Mouse (Mus musculus): ENCODE data around the gene Trmt112. TPM values are rescaled to one million over a fixed set of nuclear protein-coding genes. Genes with fewer than 3 reads are reported as not detected.
A peak's percentile ranks its signal among the peaks of the same experiment; 100 is the strongest.

Trmt112 gene
- total and polyA plus RNA-seq, 3 experiments: 32.0 to 67.9 (median 38.5) TPM

GRCm38 (mm10) chr19:6925307-6925573 is 15.7 kb downstream of the Trmt112 start, which contains the start of gene Catsperz:
Gene Catsperz, minus strand, starts transcription at chr19:6925380.
- no peak within 1 kb of the TSS for H3K27ac ChIP-seq
- 6% methylated on average over 9 of the region's 9 CpGs for WGBS

GRCm38 (mm10) chr19:6925611-6926329 is 16.3 kb downstream of the Trmt112 start:
- H3K4me3 ChIP-seq: no peak overlapping the region
- H3K4me1 ChIP-seq (ENCODE audit: control insufficient read depth, insufficient read depth, low read length): peaks cover 9% of the 10 kb centered on the region
- no peak overlapping the region for H3K27ac ChIP-seq
- intact Hi-C loops (cut with DNase I): loop anchor here (2.0 kb wide), 1 partner anchor 13 kb away; no protein-coding TSS in a partner anchor
- H3K9ac ChIP-seq (ENCODE audit: low read depth, low read length): no peak overlapping the region
- H3K27me3 ChIP-seq (ENCODE audit: control insufficient read depth, insufficient read depth, low read length): peaks cover 13% of the 10 kb centered on the region
- WGBS: 38% methylated on average over 40 of the region's 40 CpGs
- H3K36me3 ChIP-seq (ENCODE audit: control insufficient read depth, insufficient read depth, low read length): no peaks in the 10 kb centered on the region
- no peak for DNase-seq
- TF ChIP-seq CTCF (IDR thresholded peaks at IDR 0.05) (no peak), POLR2A (IDR thresholded peaks at IDR 0.05; ENCODE audit: insufficient read depth, low read depth, low read length) (no peak), EP300 (IDR thresholded peaks at IDR 0.05; ENCODE audit: insufficient read depth, low read depth, low read length) (no peak)
- H3K79me2 ChIP-seq (replicated peaks; ENCODE audit: control insufficient read depth, insufficient read depth, low read length): no peaks in the 10 kb centered on the region

More at GRCm38 (mm10) chr19:6925307-6925573, 15.7 kb downstream of the Trmt112 start, which contains the start of gene Catsperz:
- H3K36me3 ChIP-seq (ENCODE audit: control insufficient read depth, insufficient read depth, low read length): no peaks in the 10 kb centered on the region
- no peak for TF ChIP-seq CTCF (IDR thresholded peaks at IDR 0.05)
- H3K9ac ChIP-seq (ENCODE audit: low read depth, low read length): peak within 1 kb of the TSS; percentile 36
- no peaks in the 10 kb centered on the region for H3K79me2 ChIP-seq (replicated peaks; ENCODE audit: control insufficient read depth, insufficient read depth, low read length)
- no peak for DNase-seq
- peak within 1 kb of the TSS; percentile 29; the same call in 1 of the 2 replicates for H3K4me3 ChIP-seq
- H3K4me1 ChIP-seq (ENCODE audit: control insufficient read depth, insufficient read depth, low read length): peaks cover 9% of the 10 kb centered on the region
- H3K27me3 ChIP-seq (ENCODE audit: control insufficient read depth, insufficient read depth, low read length): peaks cover 13% of the 10 kb centered on the region
- intact Hi-C loops (cut with DNase I): loop anchor here (2.0 kb wide), 1 partner anchor 14 kb away; no protein-coding TSS in a partner anchor

DNA sequence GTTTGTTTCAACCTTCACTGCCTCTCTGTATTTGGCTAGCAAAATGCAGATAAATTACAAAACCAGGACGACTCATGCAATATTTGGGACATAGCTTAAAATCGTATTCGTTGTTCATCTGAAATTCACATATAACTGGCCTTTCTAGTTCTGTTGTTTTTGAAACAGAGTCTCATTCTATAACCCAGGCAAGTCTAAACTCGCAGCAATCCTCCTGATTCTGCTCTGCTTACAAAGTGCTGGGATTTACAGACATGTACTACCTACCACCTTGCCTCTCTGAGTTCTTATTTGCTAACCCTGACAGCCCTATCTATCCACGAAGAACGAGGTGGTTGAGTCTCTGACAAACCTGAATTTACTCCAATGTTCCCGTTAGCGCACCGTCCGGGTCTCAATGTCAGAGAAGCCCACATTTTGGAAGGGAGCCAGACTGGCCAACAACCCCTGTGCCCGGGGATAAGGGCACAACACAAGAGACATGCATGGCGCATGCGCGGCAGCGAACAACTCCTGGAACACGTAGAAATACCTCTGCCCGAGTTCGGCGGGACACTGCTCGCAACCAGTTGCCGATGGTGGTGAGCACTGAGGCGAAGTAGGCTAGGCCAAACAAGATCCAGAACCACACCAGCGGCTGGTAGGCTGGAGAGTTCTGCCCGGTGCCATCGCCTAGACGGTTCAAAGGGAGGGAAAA is 17.2 kb downstream of the Trmt112 start:
- H3K27me3 ChIP-seq (ENCODE audit: control insufficient read depth, insufficient read depth, low read length): peaks cover 13% of the 10 kb centered on the region
- peaks cover 9% of the 10 kb centered on the region for H3K4me1 ChIP-seq (ENCODE audit: control insufficient read depth, insufficient read depth, low read length)
- DNase-seq: peak in 1 of 2 experiments; percentile 40
- H3K27ac ChIP-seq: no peak overlapping the region
- H3K9ac ChIP-seq (ENCODE audit: low read depth, low read length): no peak overlapping the region
- H3K4me3 ChIP-seq: no peak overlapping the region
- TF ChIP-seq CTCF (IDR thresholded peaks at IDR 0.05) (no peak), POLR2A (IDR thresholded peaks at IDR 0.05; ENCODE audit: insufficient read depth, low read depth, low read length) (no peak), EP300 (IDR thresholded peaks at IDR 0.05; ENCODE audit: insufficient read depth, low read depth, low read length) (no peak)
- 31% methylated on average over 26 of the region's 26 CpGs for WGBS
- H3K36me3 ChIP-seq (ENCODE audit: control insufficient read depth, insufficient read depth, low read length): no peaks in the 10 kb centered on the region
- intact Hi-C loops (cut with DNase I): no loop called here
- no peaks in the 10 kb centered on the region for H3K79me2 ChIP-seq (replicated peaks; ENCODE audit: control insufficient read depth, insufficient read depth, low read length)

DNA sequence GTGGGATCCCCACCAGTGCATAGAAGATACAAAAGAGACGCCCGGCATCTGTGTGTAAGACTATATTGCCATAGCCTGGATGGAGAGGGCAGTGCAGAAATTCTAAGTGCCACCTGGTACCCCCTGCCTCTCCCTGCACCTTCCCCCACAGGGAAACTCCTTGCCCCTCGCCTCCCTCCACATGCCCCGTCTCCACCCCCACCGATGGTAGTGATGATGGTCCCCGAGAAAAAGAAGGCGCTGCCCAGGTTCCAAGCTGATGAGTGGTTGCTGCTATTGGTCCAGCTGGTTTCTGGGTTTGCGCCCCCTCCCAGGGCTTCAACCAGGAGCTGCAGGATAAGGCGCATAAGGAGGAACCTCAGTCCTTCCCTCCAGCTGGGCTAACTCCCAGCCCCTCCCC is 18.6 kb downstream of the Trmt112 start:
- TF ChIP-seq POLR2A (IDR thresholded peaks at IDR 0.05; ENCODE audit: insufficient read depth, low read depth, low read length) (no peak), EP300 (IDR thresholded peaks at IDR 0.05; ENCODE audit: insufficient read depth, low read depth, low read length) (no peak), CTCF (IDR thresholded peaks at IDR 0.05) (no peak)
- no peak overlapping the region for H3K4me3 ChIP-seq
- H3K4me1 ChIP-seq (ENCODE audit: control insufficient read depth, insufficient read depth, low read length): peaks cover 5% of the 10 kb centered on the region
- H3K27ac ChIP-seq: no peak overlapping the region
- peaks cover 13% of the 10 kb centered on the region for H3K27me3 ChIP-seq (ENCODE audit: control insufficient read depth, insufficient read depth, low read length)
- no peaks in the 10 kb centered on the region for H3K36me3 ChIP-seq (ENCODE audit: control insufficient read depth, insufficient read depth, low read length)
- intact Hi-C loops (cut with DNase I): no loop called here
- DNase-seq: no peak
- WGBS: 35% methylated on average over 9 of the region's 9 CpGs
- H3K9ac ChIP-seq (ENCODE audit: low read depth, low read length): no peak overlapping the region
- H3K79me2 ChIP-seq (replicated peaks; ENCODE audit: control insufficient read depth, insufficient read depth, low read length): no peaks in the 10 kb centered on the region

- Histone ChIP-seq H3K27ac (no peak overlapping the region), H3K36me3 (ENCODE audit: control insufficient read depth, insufficient read depth, low read length) (no peaks in the 10 kb centered on the region), H3K27me3 (ENCODE audit: control insufficient read depth, insufficient read depth, low read length) (peaks cover 22% of the 10 kb centered on the region), H3K4me1 (ENCODE audit: control insufficient read depth, insufficient read depth, low read length) (peaks cover 4% of the 10 kb centered on the region; the same call in 1 of the 2 replicates), H3K9ac (ENCODE audit: low read depth, low read length) (no peak overlapping the region), H3K79me2 (replicated peaks; ENCODE audit: control insufficient read depth, insufficient read depth, low read length) (no peaks in the 10 kb centered on the region), H3K4me3 (no peak overlapping the region)
- TF ChIP-seq CTCF (IDR thresholded peaks at IDR 0.05): no peak
- TF ChIP-seq POLR2A (IDR thresholded peaks at IDR 0.05; ENCODE audit: insufficient read depth, low read depth, low read length): no peak
- TF ChIP-seq EP300 (IDR thresholded peaks at IDR 0.05; ENCODE audit: insufficient read depth, low read depth, low read length): no peak
- no peak for DNase-seq
- WGBS: 8% methylated on average over 2 of the region's 2 CpGs
- intact Hi-C loops (cut with DNase I): no loop called here
Measured at GRCm38 (mm10) chr19:6931002-6931401, 21.5 kb downstream of the Trmt112 start.

- peaks cover 4% of the 10 kb centered on the region; the same call in 1 of the 2 replicates for H3K4me1 ChIP-seq (ENCODE audit: control insufficient read depth, insufficient read depth, low read length)
- H3K36me3 ChIP-seq (ENCODE audit: control insufficient read depth, insufficient read depth, low read length): no peaks in the 10 kb centered on the region
- no peaks in the 10 kb centered on the region for H3K79me2 ChIP-seq (replicated peaks; ENCODE audit: control insufficient read depth, insufficient read depth, low read length)
- peaks cover 20% of the 10 kb centered on the region for H3K27me3 ChIP-seq (ENCODE audit: control insufficient read depth, insufficient read depth, low read length)
- no peak overlapping the region for H3K4me3 ChIP-seq
- no peak for TF ChIP-seq CTCF (IDR thresholded peaks at IDR 0.05)
- TF ChIP-seq EP300 (IDR thresholded peaks at IDR 0.05; ENCODE audit: insufficient read depth, low read depth, low read length): no peak
- no peak for TF ChIP-seq POLR2A (IDR thresholded peaks at IDR 0.05; ENCODE audit: insufficient read depth, low read depth, low read length)
- intact Hi-C loops (cut with DNase I): no loop called here
- 82% methylated on average over 1 of the region's 1 CpGs for WGBS
- H3K9ac ChIP-seq (ENCODE audit: low read depth, low read length): no peak overlapping the region
- no peak overlapping the region for H3K27ac ChIP-seq
- DNase-seq: no peak
Measured at GRCm38 (mm10) chr19:6932018-6932417, 22.5 kb downstream of the Trmt112 start.

Measured in heart, adult 2 months (tissue).